Mouse (Mus musculus): ENCODE data around the gene Snx1.
A peak's percentile ranks its signal among the peaks of the same experiment; 100 is the strongest.

The Snx1 gene

DNA sequence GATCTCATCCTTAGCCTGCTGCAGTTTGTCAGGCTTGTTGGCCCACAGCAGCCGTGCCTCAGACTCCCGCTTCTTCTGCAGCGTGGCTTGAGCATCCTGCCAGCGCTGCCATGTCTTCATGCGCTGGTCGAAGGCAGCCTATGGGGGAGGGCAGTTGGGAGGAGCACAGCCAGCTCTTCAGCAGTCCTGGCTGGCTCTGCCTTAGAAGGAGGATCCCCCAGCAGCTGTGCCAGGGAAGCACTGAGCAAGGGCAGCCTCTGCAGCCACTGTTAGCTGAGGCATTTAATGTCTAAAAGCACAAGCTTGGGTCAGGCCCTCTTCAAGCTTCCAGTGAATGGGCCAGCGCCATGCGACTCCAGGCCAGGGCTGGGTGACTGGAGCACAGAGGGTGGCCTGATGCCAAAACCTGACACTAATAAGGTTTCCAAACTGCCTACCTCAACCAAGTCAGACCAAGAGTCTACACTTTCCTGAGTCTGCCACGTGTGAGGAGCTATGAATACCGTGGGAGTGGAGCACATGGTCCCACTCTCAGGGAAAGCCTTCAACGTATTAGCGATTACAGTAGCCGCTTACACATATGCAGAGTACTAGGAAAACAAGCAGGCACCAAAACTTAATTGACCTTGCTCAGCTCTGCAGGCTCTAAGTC, 35.7 kb downstream of the Snx1 start:
- DNase-seq (ENCODE audit: low read depth, low spot score): no peak

- peak; percentile 16 for DNase-seq (ENCODE audit: low read depth, low spot score)
These were observed 38.0 kb downstream of the Snx1 start for GRCm38 (mm10) chr9:66088411-66088810.

- no peak for DNase-seq (ENCODE audit: low read depth, low spot score)
These were observed 39.3 kb downstream of the Snx1 start for GRCm38 (mm10) chr9:66087062-66087461.

- no peak for DNase-seq (ENCODE audit: low read depth, low spot score)
These were observed 42.2 kb downstream of the Snx1 start for GRCm38 (mm10) chr9:66084171-66084570.

DNA sequence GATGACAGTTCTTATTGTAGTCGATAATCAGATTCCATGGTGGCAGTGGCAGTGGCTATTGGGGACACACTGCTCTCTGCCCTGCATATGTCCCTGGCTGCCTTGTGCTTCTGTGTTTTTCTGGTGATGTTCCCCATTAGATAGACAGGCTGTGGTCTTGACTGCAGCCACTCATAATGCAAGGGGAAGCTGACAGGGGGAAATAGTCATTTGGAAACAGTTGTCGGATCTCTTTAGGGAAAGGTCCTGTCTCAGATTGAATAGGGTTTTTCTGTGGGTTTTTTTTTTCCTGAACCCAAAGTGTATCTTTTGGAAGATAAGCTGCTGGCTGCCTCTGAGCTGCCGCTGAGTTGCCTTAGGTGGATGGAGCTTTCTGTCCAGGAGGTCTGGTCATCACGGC, 44.4 kb downstream of the Snx1 start:
- no peak for DNase-seq (ENCODE audit: low read depth, low spot score)

DNA sequence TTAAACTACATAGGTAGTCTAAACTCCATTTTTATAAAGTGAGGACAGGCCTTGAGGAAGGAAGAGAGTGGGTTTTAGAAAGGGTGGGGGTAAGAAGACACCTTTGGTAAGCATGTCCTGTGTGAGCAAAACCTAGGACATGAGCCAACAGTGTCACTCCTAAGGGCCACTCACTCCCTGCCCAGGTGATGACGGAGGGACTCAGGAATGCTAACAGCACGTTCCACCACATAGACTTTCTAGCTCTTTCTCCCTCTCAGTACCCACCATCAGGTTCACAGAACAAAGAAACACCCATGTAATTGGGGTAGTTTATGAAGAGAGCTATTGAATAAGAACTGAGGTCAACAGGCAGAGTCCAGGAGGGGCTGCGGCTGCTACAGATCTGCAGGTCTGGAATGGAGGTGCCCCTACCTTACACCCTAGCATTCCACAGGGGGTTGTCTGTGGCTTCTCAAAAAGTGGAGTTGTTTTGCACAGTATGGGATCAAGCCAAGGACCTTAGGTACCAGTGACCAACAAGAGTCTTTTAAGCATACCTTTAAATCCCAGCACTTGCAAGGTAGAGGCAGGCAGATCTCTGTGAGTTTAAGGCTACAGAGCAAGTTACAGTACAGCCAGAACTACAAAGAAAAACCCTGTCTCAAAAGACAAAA, 45.5 kb downstream of the Snx1 start:
- no peak for DNase-seq (ENCODE audit: low read depth, low spot score)

GRCm38 (mm10) chr9:66078493-66078892, 47.9 kb downstream of the Snx1 start:
- DNase-seq (ENCODE audit: low read depth, low spot score): no peak

DNA sequence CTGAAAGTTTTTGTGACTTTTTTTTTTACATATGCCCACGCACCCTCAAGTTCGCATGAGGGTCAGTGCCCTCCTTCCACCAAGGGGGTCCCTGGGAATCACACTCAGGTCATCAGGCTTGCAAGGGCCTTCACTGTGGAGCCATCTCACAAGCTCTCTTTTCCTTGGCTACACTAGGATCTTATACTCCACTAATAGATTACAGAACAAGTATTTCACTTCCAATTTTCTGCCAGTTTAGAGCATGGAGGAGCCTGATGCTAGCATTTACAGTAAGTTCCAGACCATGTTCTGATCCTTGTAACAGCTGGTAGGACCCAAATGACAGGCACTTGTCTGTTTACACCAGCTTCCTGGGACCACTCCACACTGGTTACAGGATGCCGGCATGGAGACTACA, 48.3 kb downstream of the Snx1 start:
- DNase-seq (ENCODE audit: low read depth, low spot score): no peak

DNA sequence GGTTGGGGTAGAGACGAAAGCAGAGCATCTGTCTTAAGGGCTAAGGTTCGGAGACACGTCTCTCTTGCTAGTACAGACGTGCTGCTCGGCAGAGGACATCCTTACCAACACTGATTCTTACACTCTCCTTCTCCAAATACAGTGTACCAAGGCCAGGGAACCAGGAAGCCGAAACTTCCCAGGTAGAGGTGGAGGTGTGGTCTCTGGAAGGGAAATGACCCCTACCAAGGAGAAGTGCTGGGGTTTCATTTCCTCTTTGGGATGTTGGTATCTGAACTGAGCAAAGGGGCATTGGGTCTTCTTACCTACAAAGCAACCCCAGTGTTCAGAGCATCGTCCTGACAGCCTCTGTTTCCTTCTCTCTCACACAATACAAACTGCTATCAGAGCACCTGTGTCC, 53.6 kb downstream of the Snx1 start:
- DNase-seq (ENCODE audit: low read depth, low spot score): no peak

GRCm38 (mm10) chr9:66070151-66070550, 56.2 kb downstream of the Snx1 start:
- DNase-seq (ENCODE audit: low read depth, low spot score): no peak

DNA sequence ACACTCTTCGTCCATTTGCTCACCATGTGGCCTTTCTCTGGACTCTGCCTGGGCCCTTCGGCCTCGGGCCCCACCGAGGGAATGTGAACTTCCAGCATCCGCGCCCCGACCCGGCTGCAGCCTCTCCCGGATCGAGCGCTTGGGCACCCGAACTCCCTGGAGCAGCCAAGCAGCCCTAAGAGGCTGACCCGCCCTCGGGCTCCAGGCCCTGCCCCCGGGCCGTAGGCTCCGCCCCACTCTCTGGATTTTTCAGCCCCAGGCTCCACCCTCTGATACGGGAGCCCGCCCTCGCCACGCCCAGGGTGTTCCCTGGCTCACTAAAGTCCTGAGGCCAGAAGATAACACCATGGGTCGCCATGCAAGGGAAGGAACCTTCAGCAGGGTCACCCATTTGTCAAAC, 56.8 kb downstream of the Snx1 start, which contains the start of gene Snx22:
Gene Snx22 (minus strand): TSS at position 137 of the 400 bp plus-strand sequence.
- peak; percentile 73 for DNase-seq (ENCODE audit: low read depth, low spot score)

DNA sequence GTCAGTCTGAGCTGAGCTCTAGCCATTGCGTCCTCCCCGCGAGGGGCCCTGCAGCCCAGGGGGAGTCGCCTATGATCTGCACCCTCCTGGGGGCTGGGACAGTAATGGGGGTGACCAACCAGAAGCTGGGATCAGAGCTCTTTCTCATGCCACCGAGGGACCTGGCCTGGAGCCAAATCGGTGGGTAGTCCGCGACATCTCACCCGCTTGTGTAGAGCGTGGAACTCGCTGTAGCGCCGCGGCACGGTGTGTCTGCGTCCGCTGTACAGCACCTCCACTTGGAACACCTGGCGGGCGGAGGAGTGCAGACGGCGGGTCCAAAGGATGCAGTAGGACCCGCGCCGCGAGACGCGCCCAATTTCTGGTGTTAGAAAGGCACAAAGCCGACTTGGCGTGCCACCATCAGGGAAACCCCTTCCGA, 57.4 kb downstream of the Snx1 start:
- peak; percentile 29 for DNase-seq (ENCODE audit: low read depth, low spot score)

DNA sequence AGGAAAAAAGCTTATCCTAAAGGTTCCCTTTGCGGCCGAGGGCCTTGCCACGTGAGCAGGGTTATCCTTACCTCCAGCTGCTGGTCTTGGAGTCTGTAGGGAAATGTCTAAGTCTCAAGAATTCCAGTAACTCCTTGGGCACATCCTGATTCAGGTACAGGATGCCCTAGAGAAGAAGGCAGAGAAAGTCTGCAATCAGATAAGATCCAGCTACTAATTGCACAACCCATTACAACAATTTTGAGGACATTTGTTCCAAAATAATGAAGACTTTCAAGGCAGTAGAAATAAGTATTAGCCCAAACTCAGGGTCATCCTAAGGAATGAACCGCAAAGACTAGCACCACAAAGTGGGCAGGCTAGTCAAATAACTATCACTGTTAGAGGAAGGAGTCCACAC, 58.3 kb downstream of the Snx1 start:
- no peak for DNase-seq (ENCODE audit: low read depth, low spot score)

GRCm38 (mm10) chr9:66067542-66067941, 58.8 kb downstream of the Snx1 start:
- no peak for DNase-seq (ENCODE audit: low read depth, low spot score)

DNA sequence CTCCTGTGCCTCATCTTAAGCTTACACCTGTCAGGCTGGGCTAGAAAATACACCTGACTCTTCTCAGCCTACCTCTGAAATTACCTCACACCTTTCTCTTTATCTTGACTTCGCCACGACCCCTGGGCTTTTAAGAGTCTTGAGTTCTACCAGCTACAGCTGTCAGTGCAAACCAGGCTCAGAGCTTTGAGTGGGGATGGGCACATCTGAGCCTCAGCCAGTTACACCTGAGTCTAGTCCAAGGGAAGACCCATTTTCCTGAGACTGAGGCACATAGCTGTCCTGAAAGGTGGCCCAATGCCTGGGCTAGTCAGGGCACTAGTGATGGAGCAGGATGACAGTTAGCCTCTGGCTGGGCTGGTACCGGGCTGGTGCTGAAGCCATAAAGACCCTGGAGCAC, 59.6 kb downstream of the Snx1 start:
- DNase-seq (ENCODE audit: low read depth, low spot score): no peak

- DNase-seq (ENCODE audit: low read depth, low spot score): no peak
These were observed 62.1 kb downstream of the Snx1 start for GRCm38 (mm10) chr9:66064316-66064715.

- DNase-seq (ENCODE audit: low read depth, low spot score): no peak
These were observed 62.9 kb downstream of the Snx1 start for GRCm38 (mm10) chr9:66063446-66063845.

DNA sequence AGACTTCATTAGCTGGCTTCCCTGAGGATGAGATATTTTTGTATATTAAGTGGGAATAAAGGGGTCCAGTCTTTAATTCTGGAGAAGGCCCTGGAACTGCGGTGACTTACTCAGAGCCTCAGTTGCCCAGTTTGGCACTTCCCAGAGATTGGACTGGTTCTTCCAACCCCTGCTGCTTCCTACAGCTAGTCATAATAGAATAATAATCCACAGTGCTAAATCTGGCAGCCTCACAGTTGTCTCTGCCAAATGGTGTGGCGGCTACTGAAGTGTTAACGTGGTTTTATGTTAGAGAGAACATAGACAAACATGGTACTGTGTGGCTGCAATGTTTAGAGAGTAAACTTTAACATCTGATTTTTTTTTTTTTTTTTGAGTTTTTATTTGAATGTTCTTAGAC, 64.7 kb downstream of the Snx1 start:
- no peak for DNase-seq (ENCODE audit: low read depth, low spot score)

DNA sequence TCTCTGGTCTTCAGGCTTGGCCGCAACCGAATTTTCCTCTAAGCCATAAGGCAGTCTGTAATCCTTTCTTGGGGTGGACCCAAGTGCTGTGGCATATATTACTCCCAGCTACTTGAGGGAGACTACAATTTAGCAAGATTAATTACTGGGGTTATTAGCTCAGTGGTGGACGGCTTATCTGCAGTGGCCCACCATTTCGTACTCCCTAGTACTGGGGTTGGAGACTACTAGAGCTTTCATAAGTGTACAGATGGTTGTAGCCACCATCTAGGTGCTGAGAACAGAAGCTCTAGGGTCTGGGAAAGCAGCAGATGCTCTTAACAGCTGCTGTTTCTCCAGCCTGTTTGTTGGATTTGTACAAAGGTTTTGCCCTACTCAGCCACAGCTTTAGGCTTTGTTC, 65.4 kb downstream of the Snx1 start:
- no peak for DNase-seq (ENCODE audit: low read depth, low spot score)

DNA sequence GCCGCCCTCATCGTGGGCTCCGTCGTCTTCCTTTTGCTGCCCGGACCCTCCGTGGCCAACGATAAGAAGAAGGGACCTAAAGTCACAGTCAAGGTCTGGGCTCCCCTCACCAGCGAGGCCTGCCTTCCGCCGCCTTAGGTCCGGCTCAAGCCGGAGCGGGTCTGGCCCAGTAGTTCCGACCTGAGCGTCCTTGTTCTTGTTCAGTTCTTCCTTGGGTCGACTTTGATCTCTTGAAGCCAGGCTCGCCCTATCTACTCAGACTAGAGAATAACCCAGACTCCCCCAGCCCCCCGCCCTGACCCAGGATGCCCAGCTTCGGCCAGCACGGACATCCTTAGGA, 66.1 kb downstream of the Snx1 start:
- no peak for DNase-seq (ENCODE audit: low read depth, low spot score)

DNA sequence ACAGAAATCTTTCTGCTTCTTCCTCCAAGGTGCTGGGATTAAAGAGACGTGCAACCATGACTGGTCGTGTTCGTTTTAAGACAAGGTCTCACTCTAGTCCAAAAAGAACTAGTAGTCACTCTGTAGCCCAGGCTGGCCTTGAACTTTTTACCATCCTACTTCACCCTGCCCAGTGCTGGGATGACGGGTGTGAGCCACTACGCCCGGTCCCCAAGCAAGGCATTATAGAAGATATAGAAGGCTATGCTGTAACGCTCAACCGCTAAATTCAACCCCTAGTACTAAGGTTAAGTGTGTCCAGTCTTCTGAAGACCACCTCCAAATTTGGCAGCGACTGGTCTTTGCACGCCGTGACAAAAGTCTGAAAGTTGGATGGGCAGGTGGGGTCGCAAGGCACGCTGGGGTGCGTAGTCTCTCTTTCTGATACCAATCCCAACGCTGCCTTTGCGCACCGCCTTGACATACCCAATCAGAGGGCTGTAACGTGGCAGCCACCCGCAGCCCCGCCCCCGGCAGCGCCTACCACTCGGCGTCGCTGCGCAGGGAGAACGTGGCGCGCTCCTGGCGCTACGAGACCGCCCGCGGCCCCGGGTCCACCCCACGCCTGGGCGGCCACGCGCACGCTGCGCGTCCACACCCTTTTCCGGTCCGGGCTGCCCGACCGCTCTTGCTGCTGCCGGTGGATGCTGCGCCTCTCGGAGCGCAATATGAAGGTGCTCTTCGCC, 66.6 kb downstream of the Snx1 start, which contains the start of gene Ppib:
Gene Ppib (plus strand): TSS at position 640 of the 725 bp plus-strand sequence.
- peak; percentile 97 for DNase-seq (ENCODE audit: low read depth, low spot score)

DNA sequence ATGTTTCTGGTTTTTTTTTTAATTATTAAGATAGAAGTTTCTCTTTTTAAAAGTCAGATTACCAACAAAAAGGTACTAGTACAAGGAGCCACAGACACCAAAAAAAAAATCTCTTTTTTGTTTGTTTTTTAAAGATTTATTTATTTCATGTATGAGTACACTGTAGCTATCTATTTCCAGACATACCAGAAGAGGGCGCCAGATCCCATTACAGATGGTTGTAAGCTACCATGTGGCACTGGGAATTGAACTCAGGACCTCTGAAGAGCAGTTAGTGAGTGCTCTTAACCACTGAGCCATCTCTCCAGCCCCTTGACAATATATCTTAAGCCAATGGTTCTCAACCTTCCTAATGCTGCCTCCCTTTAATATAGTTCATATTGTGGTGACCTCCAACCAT, 72.8 kb downstream of the Snx1 start:
- DNase-seq (ENCODE audit: low read depth, low spot score): no peak

GRCm38 (mm10) chr9:66052731-66053130, 73.7 kb downstream of the Snx1 start:
- DNase-seq (ENCODE audit: low read depth, low spot score): no peak
